Mouse (Mus musculus) left cerebral cortex, postnatal 25 days (tissue): ENCODE data around the gene Nme3. TPM values are rescaled to one million over a fixed set of nuclear protein-coding genes. Genes with fewer than 3 reads are reported as not detected.
A peak's percentile ranks its signal among the peaks of the same experiment; 100 is the strongest.

Experiments
- DNase-seq, 2 experiments: peaks; one replicate each; pipeline ENCODE4 v3.0.0; 2022; ENCODE audit warnings: low spot score in 2 of 2, mixed read lengths in 1 of 2
- intact Hi-C: fragments of 180-260 bp; cut with DNase I; formaldehyde crosslinking; loops from one replicate; pipeline ENCODE4 v1.15.1; 2025
- total RNA-seq, 2 experiments: library from RNA; stranded (reverse); gene quantifications; 2 replicates each; pipeline ENCODE4 v1.2.3; 2021

Nme3 gene
- 10 to 100 TPM; 47.4 to 47.5 TPM for total RNA-seq

- DNase-seq = peak; percentile 80 to 81
- intact Hi-C loops = no loop called here
Measured at GRCm38 (mm10) chr17:24896241-24896992, at the start of gene Nme3. Gene Nme3 (plus strand): TSS chr17:24896500.

- intact Hi-C loops = no loop called here
- no peak for DNase-seq
Measured at GRCm38 (mm10) chr17:24847386-24847785, 48.9 kb upstream of the Nme3 start.

GRCm38 (mm10) chr17:24848600-24849031 is 47.7 kb upstream of the Nme3 start:
- intact Hi-C loops = no loop called here
- DNase-seq = no peak

GRCm38 (mm10) chr17:24849733-24850064 is 46.6 kb upstream of the Nme3 start:
- intact Hi-C loops = no loop called here
- no peak for DNase-seq

GRCm38 (mm10) chr17:24850065-24850772 is 46.1 kb upstream of the Nme3 start, which contains the start of gene Fahd1:
Gene Fahd1 (minus strand): TSS chr17:24850364.
- DNase-seq = peak; percentile 96 to 99
- intact Hi-C loops = no loop called here

GRCm38 (mm10) chr17:24850773-24851127 is 45.5 kb upstream of the Nme3 start:
- intact Hi-C loops = no loop called here
- no peak for DNase-seq

- DNase-seq = no peak
- intact Hi-C loops = no loop called here
Measured at GRCm38 (mm10) chr17:24851381-24852125, 44.7 kb upstream of the Nme3 start.

GRCm38 (mm10) chr17:24855838-24856464 is 40.3 kb upstream of the Nme3 start:
- peak in 1 of 2 experiments; percentile 36 for DNase-seq
- intact Hi-C loops = no loop called here

GRCm38 (mm10) chr17:24856589-24856988 is 39.7 kb upstream of the Nme3 start:
- intact Hi-C loops = no loop called here
- DNase-seq = no peak

- DNase-seq = no peak
- intact Hi-C loops = no loop called here
Measured at GRCm38 (mm10) chr17:24857831-24858470, 38.3 kb upstream of the Nme3 start.

- no peak for DNase-seq
- intact Hi-C loops = no loop called here
Measured at GRCm38 (mm10) chr17:24858967-24859366, 37.3 kb upstream of the Nme3 start.

- intact Hi-C loops = no loop called here
- no peak for DNase-seq
Measured at GRCm38 (mm10) chr17:24860076-24860475, 36.2 kb upstream of the Nme3 start.

- DNase-seq = no peak
- intact Hi-C loops = no loop called here
Measured at GRCm38 (mm10) chr17:24861785-24862184, 34.5 kb upstream of the Nme3 start.

- no peak for DNase-seq
- intact Hi-C loops = no loop called here
Measured at GRCm38 (mm10) chr17:24865776-24866175, 30.5 kb upstream of the Nme3 start, which contains the start of gene Igfals. Gene Igfals (plus strand): TSS chr17:24865997.

- intact Hi-C loops = no loop called here
Measured at GRCm38 (mm10) chr17:24867914-24868313, 28.4 kb upstream of the Nme3 start.

GRCm38 (mm10) chr17:24873695-24874404 is 22.4 kb upstream of the Nme3 start:
- intact Hi-C loops = no loop called here
- DNase-seq = no peak

More at GRCm38 (mm10) chr17:24867914-24868313, 28.4 kb upstream of the Nme3 start:
- peak in 1 of 2 experiments; percentile 82 for DNase-seq

- intact Hi-C loops = no loop called here
- no peak for DNase-seq
Measured at GRCm38 (mm10) chr17:24874405-24874745, 21.9 kb upstream of the Nme3 start.

GRCm38 (mm10) chr17:24874989-24875388 is 21.3 kb upstream of the Nme3 start:
- DNase-seq = no peak
- intact Hi-C loops = no loop called here
